Mouse (Mus musculus) adrenal gland, postnatal 36 days (tissue): ENCODE measurements around the gene Tmem260. TPM values are rescaled to one million over a fixed set of nuclear protein-coding genes. Genes with fewer than 3 reads are reported as not detected.

Experiments
- DNase-seq, 2 experiments: peaks; one replicate each; pipeline ENCODE4 v3.0.0; 2021; ENCODE audit warnings: mixed read lengths in 1 of 2
- total RNA-seq, 2 experiments: library from RNA; stranded (reverse); gene quantifications; 2 replicates each; pipeline ENCODE4 v1.2.3; 2021

Tmem260 gene
- total RNA-seq, 2 experiments from 2014 or later, result 31.1 to 34.0 TPM

- no peak for DNase-seq
These were observed 30.4 kb downstream of the Tmem260 start for GRCm38 (mm10) chr14:48476278-48476677.

- DNase-seq, result no peak
These were observed 35.7 kb downstream of the Tmem260 start for GRCm38 (mm10) chr14:48481591-48481990.

GRCm38 (mm10) chr14:48482762-48483161 is 36.8 kb downstream of the Tmem260 start:
- no peak for DNase-seq

- peak; percentile 31 to 39 for DNase-seq
These were observed 48.0 kb downstream of the Tmem260 start for GRCm38 (mm10) chr14:48493896-48494295.

GRCm38 (mm10) chr14:48502573-48502972 is 56.6 kb downstream of the Tmem260 start:
- no peak for DNase-seq

GRCm38 (mm10) chr14:48503691-48504565 is 58.0 kb downstream of the Tmem260 start:
- DNase-seq, result no peak

GRCm38 (mm10) chr14:48504566-48504950 is 58.6 kb downstream of the Tmem260 start:
- DNase-seq, result no peak

GRCm38 (mm10) chr14:48505606-48506005 is 59.7 kb downstream of the Tmem260 start:
- DNase-seq, result no peak

- peak; percentile 2 to 7 for DNase-seq
These were observed 61.5 kb downstream of the Tmem260 start for GRCm38 (mm10) chr14:48507376-48507775.

GRCm38 (mm10) chr14:48509131-48509530 is 63.2 kb downstream of the Tmem260 start:
- DNase-seq, result no peak

- no peak for DNase-seq
These were observed 67.3 kb downstream of the Tmem260 start for GRCm38 (mm10) chr14:48513098-48513823.

GRCm38 (mm10) chr14:48513824-48514493 is 68.0 kb downstream of the Tmem260 start:
- DNase-seq, result no peak

- no peak for DNase-seq
These were observed 68.7 kb downstream of the Tmem260 start for GRCm38 (mm10) chr14:48514620-48515019.

GRCm38 (mm10) chr14:48515538-48515937 is 69.6 kb downstream of the Tmem260 start:
- no peak for DNase-seq

- DNase-seq, result no peak
These were observed 77.4 kb downstream of the Tmem260 start for GRCm38 (mm10) chr14:48523361-48523760.

- peak in 1 of 2 experiments; percentile 16 for DNase-seq
These were observed 78.2 kb downstream of the Tmem260 start for GRCm38 (mm10) chr14:48524135-48524534.

GRCm38 (mm10) chr14:48525055-48525454 is 79.1 kb downstream of the Tmem260 start:
- DNase-seq, result no peak

GRCm38 (mm10) chr14:48530629-48531028 is 84.7 kb downstream of the Tmem260 start:
- no peak for DNase-seq

GRCm38 (mm10) chr14:48537795-48538766 is 92.2 kb downstream of the Tmem260 start:
- DNase-seq, result peak; percentile 10 to 58

GRCm38 (mm10) chr14:48545166-48545565 is 99.2 kb downstream of the Tmem260 start:
- DNase-seq, result no peak

- DNase-seq, result no peak
These were observed 100.1 kb downstream of the Tmem260 start for GRCm38 (mm10) chr14:48546009-48546408.
